Mouse (Mus musculus) heart, adult 2 months (tissue): ENCODE measurements around the gene Pbld2.

Experiments
- CTCF ChIP-seq: fragments of 200-600 bp; IDR thresholded peaks from 2 replicates; pipeline ENCODE4 v1.8.1; 2022; ENCODE audit warnings: antibody characterized with exemption, mild to moderate bottlenecking, moderate library complexity
- EP300 ChIP-seq: fragments of 200-500 bp; IDR thresholded peaks from 2 replicates; pipeline ENCODE4 v1.6.1; 2011; ENCODE audit warnings: low read depth, low read length, control low read depth; ENCODE audit not compliant: insufficient read depth

- TF ChIP-seq EP300 (no peak), CTCF (no peak)
These were observed 39.6 kb upstream of the Pbld2 start for GRCm38 (mm10) chr10:62984495-62984894.
